Mouse (Mus musculus) CH12.LX (cell line): ENCODE measurements at regions not wholly inside any gene's neighbourhood (a gene's known extent, or its start where the extent isn't known, plus 50 kb on each side); places are given as distances from the start of the nearest gene placed in this dataset.

Experiments used
- DNase-seq: peaks from one replicate; pipeline ENCODE4 v3.0.0-alpha.2; 2013; ENCODE audit errors: extremely low read depth
- H3K27ac ChIP-seq: 2 replicates; pipeline ENCODE4 v1.5.1; 2012; ENCODE audit warnings: low read depth, mild to moderate bottlenecking, control low read depth, moderate library complexity; ENCODE audit not compliant: insufficient read depth
- H3K27me3 ChIP-seq: replicated peaks from 2 replicates; pipeline ENCODE3; 2012; ENCODE audit warnings: inconsistent platforms
- H3K36me3 ChIP-seq, 2 experiments: replicated peaks in 1 of 2; 2 replicates each; pipeline versions ENCODE3 to v1.6.1; 2012; ENCODE audit warnings: inconsistent platforms in 1 of 2, low read length in 1 of 2, mild to moderate bottlenecking in 1 of 2, mixed read lengths in 1 of 2, moderate library complexity in 1 of 2; ENCODE audit not compliant: control insufficient read depth in 1 of 2, insufficient read depth in 1 of 2
- H3K4me1 ChIP-seq, 2 experiments: 2 replicates each; pipeline ENCODE4 v1.6.1; 2012; ENCODE audit warnings: inconsistent platforms in 1 of 2, moderate library complexity in 1 of 2; ENCODE audit not compliant: insufficient read depth in 2 of 2, control insufficient read depth in 1 of 2
- H3K4me2 ChIP-seq: 2 replicates; pipeline ENCODE4 v1.6.1; 2012; ENCODE audit warnings: low read depth, mild to moderate bottlenecking, control low read depth; ENCODE audit not compliant: poor library complexity, insufficient read depth, severe bottlenecking
- H3K4me3 ChIP-seq, 3 experiments: fragments of 150-350 bp in 1 of 3; sonication (generic) in 1 of 3; replicated peaks in 1 of 3; 2 replicates each; pipeline versions ENCODE3 to v1.5.1; 2011 to 2012; ENCODE audit warnings: low read depth in 2 of 3, low read length in 2 of 3, mild to moderate bottlenecking in 2 of 3, moderate library complexity in 2 of 3, control low read depth in 1 of 3, improper control_type of control experiment in 1 of 3, inconsistent platforms in 1 of 3, mixed read lengths in 1 of 3; ENCODE audit not compliant: poor library complexity in 1 of 3
- H3K79me2 ChIP-seq: replicated peaks from 2 replicates; pipeline ENCODE4 v1.6.1; 2012; ENCODE audit warnings: mild to moderate bottlenecking, moderate library complexity; ENCODE audit not compliant: control insufficient read depth, poor library complexity, insufficient read depth, severe bottlenecking; ENCODE audit errors: extremely low read depth
- H3K9ac ChIP-seq: 2 replicates; pipeline ENCODE4 v1.6.1; 2012; ENCODE audit warnings: low read depth, mild to moderate bottlenecking, control low read depth, moderate library complexity; ENCODE audit not compliant: insufficient read depth
- H3K9me3 ChIP-seq: replicated peaks from 2 replicates; pipeline ENCODE3; 2012; ENCODE audit warnings: low read length, inconsistent platforms, mixed read lengths
- CHD2 ChIP-seq: IDR thresholded peaks from 2 replicates; pipeline ENCODE4 v1.6.1; 2011; ENCODE audit warnings: low read length, improper control_type of control experiment
- E2F4 ChIP-seq: IDR thresholded peaks from 2 replicates; pipeline ENCODE4 v1.6.1; 2011; ENCODE audit warnings: low read depth, low read length, improper control_type of control experiment; ENCODE audit not compliant: insufficient replicate concordance
- ETS1 ChIP-seq: conservative IDR thresholded peaks from 2 replicates; pipeline ENCODE4 v1.6.1; 2012; ENCODE audit warnings: low read depth, mild to moderate bottlenecking, inconsistent platforms, low read length, improper control_type of control experiment, moderate library complexity
- JUN ChIP-seq: IDR thresholded peaks from 2 replicates; pipeline ENCODE4 v1.6.1; 2011; ENCODE audit warnings: low read depth, mild to moderate bottlenecking, low read length, improper control_type of control experiment, moderate library complexity; ENCODE audit not compliant: insufficient read depth
- KAT2A ChIP-seq: IDR thresholded peaks from 2 replicates; pipeline ENCODE4 v1.6.1; 2012; ENCODE audit warnings: low read length, improper control_type of control experiment, inconsistent platforms; ENCODE audit not compliant: insufficient replicate concordance
- MAZ ChIP-seq: IDR thresholded peaks from 2 replicates; pipeline ENCODE4 v1.6.1; 2012; ENCODE audit warnings: low read depth, mild to moderate bottlenecking, inconsistent platforms, low read length, improper control_type of control experiment, moderate library complexity
- MYC ChIP-seq: IDR thresholded peaks from 2 replicates; pipeline ENCODE4 v1.6.1; 2011; ENCODE audit warnings: low read depth, mild to moderate bottlenecking, improper control_type of control experiment, low read length
- POLR2A ChIP-seq: IDR thresholded peaks from 2 replicates; pipeline ENCODE4 v1.6.1; 2011; ENCODE audit warnings: low read depth, mild to moderate bottlenecking, improper control_type of control experiment, low read length
- RAD21 ChIP-seq: IDR thresholded peaks from 2 replicates; pipeline ENCODE4 v1.6.1; 2011; ENCODE audit warnings: low read depth, mild to moderate bottlenecking, low read length, improper control_type of control experiment, moderate library complexity
- SIN3A ChIP-seq: IDR thresholded peaks from 2 replicates; pipeline ENCODE4 v1.6.1; 2012; ENCODE audit warnings: low read length, improper control_type of control experiment, inconsistent platforms
- SMC3 ChIP-seq: IDR thresholded peaks from 2 replicates; pipeline ENCODE4 v1.6.1; 2011; ENCODE audit warnings: low read depth, low read length, improper control_type of control experiment
- TBP ChIP-seq: conservative IDR thresholded peaks from 2 replicates; pipeline ENCODE4 v1.6.1; 2011; ENCODE audit warnings: low read depth, low read length, improper control_type of control experiment
- TCF12 ChIP-seq: IDR thresholded peaks from 2 replicates; pipeline ENCODE4 v1.6.1; 2014; ENCODE audit warnings: low read depth, mild to moderate bottlenecking, inconsistent platforms, low read length, improper control_type of control experiment
- UBTF ChIP-seq: IDR thresholded peaks from 2 replicates; pipeline ENCODE4 v1.6.1; 2012; ENCODE audit warnings: low read depth, mild to moderate bottlenecking, inconsistent platforms, low read length, improper control_type of control experiment, moderate library complexity
- USF1 ChIP-seq: IDR thresholded peaks from 2 replicates; pipeline ENCODE4 v1.6.1; 2014; ENCODE audit warnings: low read depth, mild to moderate bottlenecking, inconsistent platforms, low read length, improper control_type of control experiment
- USF2 ChIP-seq: conservative IDR thresholded peaks from 2 replicates; pipeline ENCODE4 v1.6.1; 2011; ENCODE audit warnings: low read depth, low read length, improper control_type of control experiment
- ZC3H11A ChIP-seq: IDR thresholded peaks from 2 replicates; pipeline ENCODE4 v1.6.1; 2012; ENCODE audit warnings: low read depth, mild to moderate bottlenecking, inconsistent platforms, low read length, improper control_type of control experiment
- ZKSCAN1 ChIP-seq: IDR thresholded peaks from 2 replicates; pipeline ENCODE4 v1.6.1; 2012; ENCODE audit warnings: low read depth, inconsistent platforms, low read length, improper control_type of control experiment, borderline replicate concordance
- ZMIZ1 ChIP-seq: IDR thresholded peaks from 2 replicates; pipeline ENCODE4 v1.6.1; 2012; ENCODE audit warnings: low read depth, mild to moderate bottlenecking, inconsistent platforms, low read length, improper control_type of control experiment
- dilution Hi-C: fragments of 300-500 bp; cut with MboI; formaldehyde crosslinking; loops from 2 replicates; pipeline ENCODE4 v1.14.3; 2020; ENCODE audit warnings: low sequenced_read_pairs; ENCODE audit not compliant: extremely low pct_unique_long_range_greater_than_20kb, extremely low pct_ligation_motif_present
- in situ Hi-C: fragments of 300-500 bp; cut with MboI; formaldehyde crosslinking; loops from 3 replicates; pipeline ENCODE4 v1.14.3; 2019; ENCODE audit warnings: low sequenced_read_pairs, low pct_ligation_motif_present, low pct_unique_long_range_greater_than_20kb, mixed read lengths

- dilution Hi-C loops = no loop called here
- Histone ChIP-seq H3K4me1 (peaks cover 4 to 7% of the 10 kb centered on the region in 2 experiments; a peak in 1 of 4 replicates), H3K27ac (no peak overlapping the region), H3K4me2 (no peak overlapping the region; the same call in 1 of the 2 replicates), H3K9ac (no peak overlapping the region)
- no peak for DNase-seq
- no peak for TF ChIP-seq UBTF
- no peak for TF ChIP-seq CHD2
- TF ChIP-seq TBP = no peak
- no peak for TF ChIP-seq ZKSCAN1
- TF ChIP-seq JUN = no peak
- TF ChIP-seq SMC3 = no peak
- TF ChIP-seq SIN3A = no peak
- TF ChIP-seq MYC = no peak
- no peak for TF ChIP-seq RAD21
- TF ChIP-seq ZC3H11A = no peak
- TF ChIP-seq, all 38 proteins: peak for 0
- no peak overlapping the region for H3K4me3 ChIP-seq
- in situ Hi-C loops = no loop called here
- H3K27me3 ChIP-seq = no peaks in the 10 kb centered on the region
- H3K36me3 ChIP-seq = no peaks in the 10 kb centered on the region
- no peaks in the 10 kb centered on the region for H3K79me2 ChIP-seq
- H3K9me3 ChIP-seq = no peaks in the 10 kb centered on the region
Observed at GRCm38 (mm10) chr2:46149848-46150247, 1032.7 kb upstream of the Zeb2 start.

GRCm38 (mm10) chr2:46119871-46120270 is 1002.7 kb upstream of the Zeb2 start:
- Histone ChIP-seq H3K4me2 (no peak overlapping the region), H3K27ac (no peak overlapping the region), H3K36me3 (no peaks in the 10 kb centered on the region), H3K4me3 (no peak overlapping the region), H3K4me1 (no peaks in the 10 kb centered on the region), H3K9ac (no peak overlapping the region), H3K9me3 (no peaks in the 10 kb centered on the region), H3K27me3 (no peaks in the 10 kb centered on the region), H3K79me2 (no peaks in the 10 kb centered on the region)
- dilution Hi-C loops (no loop called here), in situ Hi-C loops (no loop called here)
- DNase-seq = no peak
- TF ChIP-seq SMC3 (no peak), ZMIZ1 (no peak), USF2 (no peak), KAT2A (no peak), ETS1 (no peak), TCF12 (no peak), ZKSCAN1 (no peak), POLR2A (no peak), UBTF (no peak), MAZ (no peak), E2F4 (no peak), RAD21 (no peak), USF1 (no peak)
